Mouse (Mus musculus): ENCODE data around the gene Lrrc42.

- TF ChIP-seq ELF1 (IDR thresholded peaks at IDR 0.05; ENCODE audit: low read depth, low read length) (no peak), CTCF (IDR thresholded peaks at IDR 0.05 in 2 of 3, conservative IDR thresholded peaks at IDR 0.05 in 1 of 3; ENCODE audit: control insufficient read depth in 1 of 3, insufficient read depth in 1 of 3, low read depth in 2 of 3, low read length in 3 of 3, poor library complexity in 1 of 3, severe bottlenecking in 1 of 3) (no peak), POLR2A (IDR thresholded peaks at IDR 0.05; ENCODE audit: control insufficient read depth in 1 of 2, insufficient read depth in 1 of 2, low read depth in 1 of 2, low read length in 2 of 2, poor library complexity in 1 of 2) (no peak), TCF12 (IDR thresholded peaks at IDR 0.05; ENCODE audit: low read depth, low read length) (no peak), CHD1 (IDR thresholded peaks at IDR 0.05; ENCODE audit: low read depth, low read length) (no peak), SIN3A (IDR thresholded peaks at IDR 0.05; ENCODE audit: low read length) (no peak), JUND (IDR thresholded peaks at IDR 0.05; ENCODE audit: low read depth, low read length) (no peak)
These were observed 38.9 kb upstream of the Lrrc42 start for GRCm38 (mm10) chr4:107292273-107292662.

Measured in MEL (cell line).